Mouse (Mus musculus) lung, postnatal 0 days (tissue): ENCODE measurements at regions not wholly inside any gene's neighbourhood (a gene's known extent, or its start where the extent isn't known, plus 50 kb on each side); places are given as distances from the start of the nearest gene placed in this dataset.

ENCODE experiments used
- ATAC-seq: fragments of 200-750 bp; cut with Nextera tagmentation; 2 replicates; pipeline ENCODE4 v1.8.0; 2017; ENCODE audit warnings: moderate library complexity
- DNase-seq: peaks from one replicate; pipeline ENCODE4 v3.0.0-alpha.2; 2016; ENCODE audit warnings: low spot score
- H3K27ac ChIP-seq: fragments of 300-500 bp; sonication (generic); 2 replicates; pipeline ENCODE4 v1.5.1; 2014; ENCODE audit warnings: antibody characterized with exemption, mild to moderate bottlenecking, low read length, mixed read lengths
- H3K27me3 ChIP-seq: fragments of 300-500 bp; sonication (generic); replicated peaks from 2 replicates; pipeline ENCODE4 v1.6.1; 2014; ENCODE audit warnings: low read length, mixed read lengths; ENCODE audit not compliant: insufficient read depth
- H3K36me3 ChIP-seq: fragments of 300-500 bp; sonication (generic); 2 replicates; pipeline ENCODE4 v1.6.1; 2014; ENCODE audit warnings: low read length, mixed read lengths; ENCODE audit not compliant: insufficient read depth
- H3K4me1 ChIP-seq: fragments of 300-500 bp; sonication (generic); 2 replicates; pipeline ENCODE4 v1.6.1; 2014; ENCODE audit warnings: antibody characterized with exemption, low read depth, low read length, mixed read lengths; ENCODE audit not compliant: insufficient read depth
- H3K4me2 ChIP-seq: fragments of 300-500 bp; sonication (generic); replicated peaks from 2 replicates; pipeline ENCODE4 v1.6.1; 2014; ENCODE audit warnings: low read depth, mild to moderate bottlenecking, low read length, moderate library complexity, mixed read lengths
- H3K4me3 ChIP-seq: fragments of 300-500 bp; sonication (generic); 2 replicates; pipeline ENCODE4 v1.5.1; 2014; ENCODE audit warnings: low read depth, low read length
- H3K9ac ChIP-seq: fragments of 300-500 bp; sonication (generic); replicated peaks from 2 replicates; pipeline ENCODE4 v1.6.1; 2014; ENCODE audit warnings: low read depth, mild to moderate bottlenecking
- H3K9me3 ChIP-seq: fragments of 300-500 bp; sonication (generic); 2 replicates; pipeline ENCODE4 v1.6.1; 2016; ENCODE audit warnings: low read length, mixed read lengths
- CTCF ChIP-seq: IDR thresholded peaks from 2 replicates; pipeline ENCODE4 v1.5.1; 2016; ENCODE audit warnings: antibody characterized with exemption, mild to moderate bottlenecking
- EP300 ChIP-seq: IDR thresholded peaks from 2 replicates; pipeline ENCODE4 v1.6.1; 2016; ENCODE audit warnings: antibody characterized with exemption, mild to moderate bottlenecking, control low read depth
- WGBS: fragments of 180-500 bp; shearing (Covaris S2); extraction: QIAGEN DNeasy Blood & Tissue Kit; methylation state at CpG from one replicate; pipeline ENCODE4 v1.1.7; 2014; 5-methylcytosine and 5-hydroxymethylcytosine counted together

- no peak for ATAC-seq
- H3K27ac ChIP-seq: no peak overlapping the region
- WGBS: 55% methylated on average over 9 of the region's 9 CpGs
Measured at GRCm38 (mm10) chr10:93361654-93362195, 50.8 kb upstream of the Elk3 start.

GRCm38 (mm10) chr10:93364108-93364793, 53.3 kb upstream of the Elk3 start:
- Histone ChIP-seq H3K9ac (no peak overlapping the region), H3K4me2 (no peak overlapping the region), H3K4me1 (no peaks in the 10 kb centered on the region), H3K4me3 (no peak overlapping the region), H3K27ac (peak overlapping the region; percentile 54; the same call in 1 of the 2 replicates), H3K27me3 (no peaks in the 10 kb centered on the region), H3K9me3 (no peaks in the 10 kb centered on the region), H3K36me3 (no peaks in the 10 kb centered on the region)
- WGBS: 64% methylated on average over 3 of the region's 3 CpGs
- TF ChIP-seq EP300 (no peak; the same call in 1 of the 2 replicates), CTCF (no peak)
- ATAC-seq (peak; percentile 75), DNase-seq (peak; percentile 35)

More at GRCm38 (mm10) chr10:93361654-93362195, 50.8 kb upstream of the Elk3 start:
- H3K4me3 ChIP-seq: no peak overlapping the region
- H3K9me3 ChIP-seq: no peaks in the 10 kb centered on the region
- H3K4me1 ChIP-seq: no peaks in the 10 kb centered on the region
- no peak for DNase-seq
- no peak overlapping the region for H3K9ac ChIP-seq
- H3K36me3 ChIP-seq: no peaks in the 10 kb centered on the region
- no peak for TF ChIP-seq CTCF
- TF ChIP-seq EP300: no peak
- H3K4me2 ChIP-seq: no peak overlapping the region
- no peaks in the 10 kb centered on the region for H3K27me3 ChIP-seq

- H3K36me3 ChIP-seq: no peaks in the 10 kb centered on the region
- ATAC-seq (no peak), DNase-seq (no peak)
- no peak overlapping the region for H3K4me3 ChIP-seq
- no peaks in the 10 kb centered on the region for H3K4me1 ChIP-seq
- H3K27me3 ChIP-seq: no peaks in the 10 kb centered on the region
- H3K27ac ChIP-seq: peak overlapping the region; percentile 54; the same call in 1 of the 2 replicates
- H3K4me2 ChIP-seq: no peak overlapping the region
- H3K9ac ChIP-seq: no peak overlapping the region
- no peaks in the 10 kb centered on the region for H3K9me3 ChIP-seq
- TF ChIP-seq CTCF: no peak
- no peak for TF ChIP-seq EP300
- 64% methylated on average over 7 of the region's 7 CpGs for WGBS
Measured at GRCm38 (mm10) chr10:93364881-93365280, 53.9 kb upstream of the Elk3 start.

- Histone ChIP-seq H3K4me2 (no peak overlapping the region), H3K27me3 (no peaks in the 10 kb centered on the region), H3K27ac (no peak overlapping the region), H3K9ac (no peak overlapping the region), H3K9me3 (no peaks in the 10 kb centered on the region), H3K4me1 (no peaks in the 10 kb centered on the region), H3K36me3 (no peaks in the 10 kb centered on the region), H3K4me3 (no peak overlapping the region)
- DNase-seq (no peak), ATAC-seq (no peak)
- whole genome bisulfite sequencing: 58% methylated on average over 6 of the region's 6 CpGs
- no peak for TF ChIP-seq CTCF
- no peak for TF ChIP-seq EP300
Measured at GRCm38 (mm10) chr10:93365318-93365717, 54.4 kb upstream of the Elk3 start.

- TF ChIP-seq CTCF (0 out of 2 replicates have a peak, but pooled peaks have one; percentile 6), EP300 (no peak)
- WGBS: 81% methylated on average over 5 of the region's 5 CpGs
- no peak for ATAC-seq
- H3K9me3 ChIP-seq: no peaks in the 10 kb centered on the region
- DNase-seq: no peak
- H3K4me1 ChIP-seq: no peaks in the 10 kb centered on the region
- no peaks in the 10 kb centered on the region for H3K36me3 ChIP-seq
- no peak overlapping the region for H3K27ac ChIP-seq
- no peak overlapping the region for H3K4me3 ChIP-seq
- H3K4me2 ChIP-seq: no peak overlapping the region
- H3K9ac ChIP-seq: no peak overlapping the region
- no peaks in the 10 kb centered on the region for H3K27me3 ChIP-seq
Measured at GRCm38 (mm10) chr10:93365824-93366223, 54.9 kb upstream of the Elk3 start.

- TF ChIP-seq CTCF (no peak), EP300 (no peak)
- Histone ChIP-seq H3K27ac (no peak overlapping the region), H3K9ac (no peak overlapping the region), H3K9me3 (no peaks in the 10 kb centered on the region), H3K4me3 (no peak overlapping the region), H3K4me2 (no peak overlapping the region), H3K4me1 (no peaks in the 10 kb centered on the region), H3K27me3 (no peaks in the 10 kb centered on the region), H3K36me3 (no peaks in the 10 kb centered on the region)
- no peak for ATAC-seq
- WGBS: 55% methylated on average over 3 of the region's 3 CpGs
- DNase-seq: no peak
Measured at GRCm38 (mm10) chr10:93369737-93370136, 58.8 kb upstream of the Elk3 start.
